Comparison of ENCODE assay signal across 19 mouse cellular contexts in genomic region chr6:99428961-99429360, GRCm38 (mm10).
DNase-seq lines count a peak whose midpoint lies in the region; ATAC-seq lines count a peak whose summit lies in the region.
"Had no signal": no experiment of that assay in that cellular context is flagged by ENCODE, and none has a peak within 500 bp of the region (broad histone marks: within the 10 kb centered on the region; RNA-seq: fewer than 3 reads in every experiment).

No protein-coding gene starts in this region.

- peak; percentile 31 for DNase-seq in thymus, postnatal 14 days
- DNase-seq in thymus, postnatal 25 days, result no peak
- peak; percentile 67 for DNase-seq in induced T-regulatory cell, adult 2 months (ENCODE audit: low read depth)
- peak; percentile 16 to 43 for DNase-seq in natural killer cell, adult 2 months (ENCODE audit: low spot score in 2 of 2)
- no peak for DNase-seq in kidney, postnatal 14 days
- no peak for DNase-seq in urinary bladder, adult 2 months (ENCODE audit: low spot score)
- no peak for DNase-seq in kidney, adult 18-20 months
- DNase-seq: adrenal gland, postnatal 14 days; cerebellum, adult 11 months; cerebellum, adult 2 months; cerebellum, adult 9-11 months; cerebellum, postnatal 25 days; gastrocnemius, postnatal 25 days; heart, adult 2 months; heart, postnatal 14 days; heart, postnatal 4 days had no signal

- ATAC-seq in CD4-positive, CD25-positive, alpha-beta regulatory T cell, adult 4 months, result peak; percentile 12
- ATAC-seq: forebrain, embryonic 15.5 days; hindbrain, postnatal 0 days had no signal

Comparison
In these comparisons a context has a peak if more than half of its experiments do, and no peak if none do; other contexts are left out.
1. DNase-seq: peak in thymus, postnatal 14 days (single experiment), induced T-regulatory cell, adult 2 months (single experiment) and natural killer cell, adult 2 months (2 of 2); none in thymus, postnatal 25 days (single experiment), kidney, postnatal 14 days (single experiment), urinary bladder, adult 2 months (single experiment) and kidney, adult 18-20 months (single experiment).